10 mouse cellular contexts compared by ENCODE assay signal in genomic region chr12:110865989-110866388, GRCm38 (mm10). TPM values are rescaled to one million over a fixed set of nuclear protein-coding genes. Genes with fewer than 3 reads are reported as not detected.
A peak's percentile ranks its signal among the peaks of the same experiment; 100 is the strongest.
DNase-seq lines count a peak whose midpoint lies in the region; ATAC-seq lines count a peak whose summit lies in the region.
"Had no signal": no experiment of that assay in that cellular context is flagged by ENCODE, and none has a peak within 500 bp of the region (broad histone marks: within the 10 kb centered on the region; RNA-seq: fewer than 3 reads in every experiment).

No protein-coding gene starts in this region.

- H3K9ac ChIP-seq in midbrain, embryonic 11.5 days (ENCODE audit: low read length): 0 out of 2 replicates have a peak overlapping the region, but pooled peaks have one; percentile 9
- H3K9ac ChIP-seq in midbrain, embryonic 14.5 days (replicated peaks; ENCODE audit: low read length): no peak overlapping the region
- H3K9ac ChIP-seq: liver, embryonic 14.5 days had no signal

- H3K4me2 ChIP-seq in midbrain, embryonic 11.5 days: no peak overlapping the region
- H3K4me2 ChIP-seq in midbrain, embryonic 14.5 days (ENCODE audit: low read length): no peak overlapping the region
- H3K4me2 ChIP-seq: heart, embryonic 11.5 days had no signal

- H3K36me3 ChIP-seq in midbrain, embryonic 11.5 days (ENCODE audit: control insufficient read depth, insufficient read depth, low read length): no peaks in the 10 kb centered on the region; the same call in 1 of the 2 replicates
- H3K36me3 ChIP-seq in midbrain, embryonic 14.5 days (ENCODE audit: control insufficient read depth, insufficient read depth, low read length): peaks cover 44% of the 10 kb centered on the region

- WGBS in midbrain, embryonic 11.5 days: 69% methylated on average over 10 of the region's 10 CpGs
- 78% methylated on average over 10 of the region's 10 CpGs for WGBS in midbrain, embryonic 14.5 days

- no peak overlapping the region for H3K4me3 ChIP-seq in midbrain, embryonic 11.5 days (ENCODE audit: low read depth, low read length)
- H3K4me3 ChIP-seq in midbrain, embryonic 14.5 days (replicated peaks; ENCODE audit: low read depth, low read length): no peak overlapping the region

- peak; percentile 40 for DNase-seq in adrenal gland, postnatal 14 days
- no peak for DNase-seq in adrenal gland, adult 2 months
- peak; percentile 49 for DNase-seq in gastrocnemius, adult 18-20 months (ENCODE audit: low spot score)
- no peak for DNase-seq in gastrocnemius, postnatal 25 days
- DNase-seq in midbrain, embryonic 11.5 days (ENCODE audit: low spot score, missing footprints): no peak
- no peak for DNase-seq in midbrain, embryonic 14.5 days
- DNase-seq in retina, postnatal 1 day: peak; percentile 64
- DNase-seq in c-Kit-positive CD71-positive TER-119-positive erythroid progenitor cells, embryonic 14.5 days (ENCODE audit: low spot score): no peak

- no peaks in the 10 kb centered on the region for H3K9me3 ChIP-seq in midbrain, embryonic 11.5 days (ENCODE audit: control insufficient read depth, low read length)
- H3K9me3 ChIP-seq in midbrain, embryonic 14.5 days (ENCODE audit: control insufficient read depth, low read length): no peaks in the 10 kb centered on the region

- ATAC-seq in midbrain, embryonic 11.5 days (ENCODE audit: low FRiP score): no peak
- no peak for ATAC-seq in midbrain, embryonic 14.5 days (ENCODE audit: low FRiP score, low TSS enrichment)

- no peaks in the 10 kb centered on the region for H3K27me3 ChIP-seq in midbrain, embryonic 11.5 days (ENCODE audit: control insufficient read depth, insufficient read depth, low read length)
- H3K27me3 ChIP-seq in midbrain, embryonic 14.5 days (ENCODE audit: control insufficient read depth, insufficient read depth, low read length): no peaks in the 10 kb centered on the region

- peaks cover 11% of the 10 kb centered on the region; the same call in 1 of the 2 replicates for H3K4me1 ChIP-seq in midbrain, embryonic 11.5 days (ENCODE audit: control insufficient read depth, insufficient read depth, low read length)
- H3K4me1 ChIP-seq in midbrain, embryonic 14.5 days (ENCODE audit: control insufficient read depth, insufficient read depth, low read length): no peaks in the 10 kb centered on the region

- peak overlapping the region; percentile 40 for H3K27ac ChIP-seq in midbrain, embryonic 11.5 days (ENCODE audit: low read depth, low read length)
- no peak overlapping the region for H3K27ac ChIP-seq in midbrain, embryonic 14.5 days (replicated peaks; ENCODE audit: low read depth, low read length)
- H3K27ac ChIP-seq: liver, embryonic 14.5 days had no signal

RNA-seq across cellular contexts. Expression of gene Zfp839, which starts 15.9 kb away (rescaled TPM):
- total RNA-seq in adrenal gland, postnatal 14 days (2021): 13.5 and 15.1 TPM in 2 replicates
- total RNA-seq in adrenal gland, adult 2 months (2021): 10 to 100 TPM; 11.1 to 14.1 TPM
- 6.9 and 8.5 TPM in 2 replicates for polyA plus RNA-seq in adrenal gland, adult 2 months (2012; rRNA removed)
- total RNA-seq in gastrocnemius, adult 18-20 months (2021): 1 to 10 TPM; 6.8 to 8.0 TPM
- 1 to 10 TPM; 5.0 to 5.4 TPM for total RNA-seq in gastrocnemius, postnatal 25 days (2021)
- polyA plus RNA-seq in midbrain, embryonic 11.5 days (2014; fragmentation: Nextera tagmentation; extraction: Ambion mirVana): 1.4 and 1.8 TPM in 2 replicates
- polyA plus RNA-seq in midbrain, embryonic 14.5 days (2014; fragmentation: Nextera tagmentation; extraction: Ambion mirVana): 2.0 and 3.1 TPM in 2 replicates

RNA-seq across cellular contexts. Expression of gene Cinp, which starts 23.0 kb away (rescaled TPM):
- 47.4 and 50.2 TPM in 2 replicates for total RNA-seq in adrenal gland, postnatal 14 days (2021)
- 10 to 100 TPM; 41.0 to 41.9 TPM for total RNA-seq in adrenal gland, adult 2 months (2021)
- polyA plus RNA-seq in adrenal gland, adult 2 months (2012; rRNA removed): 51.2 and 52.8 TPM in 2 replicates
- 10 to 100 TPM; 20.8 to 24.9 TPM for total RNA-seq in gastrocnemius, adult 18-20 months (2021)
- total RNA-seq in gastrocnemius, postnatal 25 days (2021): 10 to 100 TPM; 28.4 to 29.1 TPM
- polyA plus RNA-seq in midbrain, embryonic 11.5 days (2014; fragmentation: Nextera tagmentation; extraction: Ambion mirVana): 77.4 and 83.2 TPM in 2 replicates
- 83.0 and 83.1 TPM in 2 replicates for polyA plus RNA-seq in midbrain, embryonic 14.5 days (2014; fragmentation: Nextera tagmentation; extraction: Ambion mirVana)

RNA-seq across cellular contexts. Expression of gene Tecpr2, which starts 23.1 kb away (rescaled TPM):
- total RNA-seq in adrenal gland, postnatal 14 days (2021): 9.1 and 10.3 TPM in 2 replicates
- total RNA-seq in adrenal gland, adult 2 months (2021): 1 to 10 TPM; 8.2 TPM
- 6.1 and 7.0 TPM in 2 replicates for polyA plus RNA-seq in adrenal gland, adult 2 months (2012; rRNA removed)
- total RNA-seq in gastrocnemius, adult 18-20 months (2021): 1 to 10 TPM; 2.4 to 2.9 TPM
- total RNA-seq in gastrocnemius, postnatal 25 days (2021): 1 to 10 TPM; 1.9 to 3.1 TPM
- 4.1 and 4.2 TPM in 2 replicates for polyA plus RNA-seq in midbrain, embryonic 11.5 days (2014; fragmentation: Nextera tagmentation; extraction: Ambion mirVana)
- polyA plus RNA-seq in midbrain, embryonic 14.5 days (2014; fragmentation: Nextera tagmentation; extraction: Ambion mirVana): 6.1 and 7.6 TPM in 2 replicates

RNA-seq across cellular contexts. Expression of gene Mok, which starts 25.2 kb away (rescaled TPM):
- 0.93 and 1.9 TPM in 2 replicates for total RNA-seq in adrenal gland, postnatal 14 days (2021)
- 1 to 10 TPM; 1.2 to 2.2 TPM for total RNA-seq in adrenal gland, adult 2 months (2021)
- 1.5 and 1.7 TPM in 2 replicates for polyA plus RNA-seq in adrenal gland, adult 2 months (2012; rRNA removed)
- total RNA-seq in gastrocnemius, adult 18-20 months (2021): under 1 TPM in 1 of 2 experiments, not detected in 1; 0.27 TPM
- total RNA-seq in gastrocnemius, postnatal 25 days (2021): not detected
- 11.1 and 11.8 TPM in 2 replicates for polyA plus RNA-seq in midbrain, embryonic 11.5 days (2014; fragmentation: Nextera tagmentation; extraction: Ambion mirVana)
- 15.9 and 17.9 TPM in 2 replicates for polyA plus RNA-seq in midbrain, embryonic 14.5 days (2014; fragmentation: Nextera tagmentation; extraction: Ambion mirVana)

Comparison
In these comparisons a context has a peak if more than half of its experiments do, and no peak if none do; other contexts are left out.
1. DNase-seq: peak in adrenal gland, postnatal 14 days (single experiment), gastrocnemius, adult 18-20 months (single experiment) and retina, postnatal 1 day (single experiment); none in adrenal gland, adult 2 months (single experiment), gastrocnemius, postnatal 25 days (single experiment), midbrain, embryonic 11.5 days (single experiment), midbrain, embryonic 14.5 days (single experiment) and c-Kit-positive CD71-positive TER-119-positive erythroid progenitor cells, embryonic 14.5 days (single experiment).